Mouse (Mus musculus): ENCODE measurements around the gene Zbtb9. TPM values are rescaled to one million over a fixed set of nuclear protein-coding genes. Genes with fewer than 3 reads are reported as not detected.

Zbtb9 gene
- polyA plus RNA-seq, 1 experiment from 2014 or later: 9.1 TPM

DNA sequence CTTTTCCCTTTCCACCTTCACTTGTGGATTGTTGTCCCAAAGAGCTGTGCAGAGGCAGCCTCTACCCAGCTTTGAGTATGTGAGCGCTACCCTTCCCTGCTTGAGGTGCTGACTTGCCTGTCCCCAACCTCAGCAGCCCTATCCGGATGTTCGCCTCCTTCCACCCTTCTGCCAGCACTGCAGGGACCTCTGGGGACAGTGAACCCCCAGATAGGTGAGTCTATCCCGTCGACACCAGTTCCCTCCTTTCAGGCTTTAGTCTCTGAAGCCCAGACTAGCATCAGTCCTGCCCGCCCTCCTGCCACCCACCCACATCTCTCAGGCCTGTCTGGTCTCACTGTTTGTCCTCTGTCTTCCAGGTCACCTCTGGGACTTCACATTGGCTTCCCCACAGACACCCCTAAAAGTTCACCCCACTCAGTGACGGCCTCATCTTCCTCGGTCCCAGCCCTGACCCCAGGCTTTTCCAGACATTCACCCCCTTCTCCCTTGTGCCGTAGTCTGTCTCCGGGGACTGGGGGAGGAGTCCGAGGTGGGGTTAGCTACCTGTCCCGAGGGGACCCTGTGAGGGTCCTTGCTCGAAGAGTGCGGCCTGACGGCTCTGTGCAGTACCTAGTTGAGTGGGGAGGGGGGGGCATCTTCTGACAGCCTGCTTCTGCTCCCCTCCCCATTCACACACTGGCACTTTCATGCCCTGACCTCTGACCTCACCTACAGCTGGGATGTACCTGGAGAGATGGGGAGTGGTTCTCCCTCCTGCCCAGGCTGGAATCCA lies 35.9 kb upstream of the Zbtb9 start:
- Histone ChIP-seq H3K27ac (replicated peaks; ENCODE audit: low read depth, low read length) (no peak overlapping the region; the same call in 1 of the 2 replicates), H3K9me3 (ENCODE audit: control insufficient read depth, low read length) (no peaks in the 10 kb centered on the region), H3K9ac (ENCODE audit: low read depth, low read length) (no peak overlapping the region), H3K27me3 (replicated peaks; ENCODE audit: control insufficient read depth, insufficient read depth, low read length) (no peaks in the 10 kb centered on the region), H3K4me1 (ENCODE audit: control insufficient read depth, insufficient read depth, low read length) (peaks cover 9% of the 10 kb centered on the region), H3K36me3 (ENCODE audit: control insufficient read depth, insufficient read depth, low read length) (peaks cover 32% of the 10 kb centered on the region), H3K4me3 (ENCODE audit: low read depth, low read length) (no peak overlapping the region), H3K4me2 (ENCODE audit: low read depth, low read length) (no peak overlapping the region)
- 86% methylated on average over 15 of the region's 15 CpGs for WGBS
- no peak for ATAC-seq (ENCODE audit: low read depth)
- no peak for DNase-seq (ENCODE audit: low spot score)

DNA sequence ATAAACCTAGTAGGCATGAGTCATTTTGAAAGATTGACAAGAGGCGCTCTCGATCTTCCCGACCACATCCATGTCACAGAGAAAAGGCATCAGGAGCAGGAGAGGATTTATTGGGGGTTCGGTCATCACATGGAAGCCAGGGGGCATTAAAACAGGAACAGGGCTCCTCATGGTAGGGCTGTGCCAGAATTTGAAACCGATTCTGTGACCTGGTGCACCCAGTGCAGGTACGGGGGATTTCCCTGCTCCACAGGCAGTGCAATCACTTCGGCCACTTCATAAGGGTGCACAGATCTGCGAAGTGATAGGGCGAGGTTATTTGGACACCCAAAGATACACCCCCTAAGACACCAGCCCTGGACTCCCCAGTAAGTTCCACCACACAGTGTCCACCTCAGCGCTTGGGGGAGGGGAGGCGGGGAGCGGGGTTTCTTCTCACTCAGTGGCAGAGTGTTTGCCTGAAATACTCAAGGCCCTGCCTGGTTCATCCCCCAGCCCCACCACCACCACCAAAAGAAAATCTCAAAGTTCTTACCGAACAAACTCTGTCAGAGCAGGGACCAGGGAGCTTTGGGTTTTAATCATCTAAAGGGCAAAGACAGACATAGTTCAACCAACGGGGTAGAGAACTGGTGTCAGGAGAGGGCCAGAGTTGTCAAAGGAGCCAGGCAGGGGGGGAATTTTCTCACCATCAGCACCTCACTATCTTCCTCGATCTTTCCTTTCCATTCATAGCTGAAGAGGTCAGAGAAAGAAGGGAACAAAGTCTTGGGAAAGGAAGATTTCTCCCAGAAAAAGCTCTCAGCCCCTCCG lies 34.9 kb upstream of the Zbtb9 start:
- no peaks in the 10 kb centered on the region for H3K27me3 ChIP-seq (replicated peaks; ENCODE audit: control insufficient read depth, insufficient read depth, low read length)
- peak overlapping the region; percentile 98 for H3K4me2 ChIP-seq (ENCODE audit: low read depth, low read length)
- peak overlapping the region; percentile 71 for H3K9ac ChIP-seq (ENCODE audit: low read depth, low read length)
- H3K4me3 ChIP-seq (ENCODE audit: low read depth, low read length): peak overlapping the region; percentile 74
- WGBS: 52% methylated on average over 16 of the region's 16 CpGs
- no peak for ATAC-seq (ENCODE audit: low read depth)
- H3K27ac ChIP-seq (replicated peaks; ENCODE audit: low read depth, low read length): peak overlapping the region; percentile 81; the same call in 1 of the 2 replicates
- H3K9me3 ChIP-seq (ENCODE audit: control insufficient read depth, low read length): no peaks in the 10 kb centered on the region
- DNase-seq (ENCODE audit: low spot score): no peak
- peaks cover 17% of the 10 kb centered on the region for H3K4me1 ChIP-seq (ENCODE audit: control insufficient read depth, insufficient read depth, low read length)
- H3K36me3 ChIP-seq (ENCODE audit: control insufficient read depth, insufficient read depth, low read length): peaks cover 32% of the 10 kb centered on the region

DNA sequence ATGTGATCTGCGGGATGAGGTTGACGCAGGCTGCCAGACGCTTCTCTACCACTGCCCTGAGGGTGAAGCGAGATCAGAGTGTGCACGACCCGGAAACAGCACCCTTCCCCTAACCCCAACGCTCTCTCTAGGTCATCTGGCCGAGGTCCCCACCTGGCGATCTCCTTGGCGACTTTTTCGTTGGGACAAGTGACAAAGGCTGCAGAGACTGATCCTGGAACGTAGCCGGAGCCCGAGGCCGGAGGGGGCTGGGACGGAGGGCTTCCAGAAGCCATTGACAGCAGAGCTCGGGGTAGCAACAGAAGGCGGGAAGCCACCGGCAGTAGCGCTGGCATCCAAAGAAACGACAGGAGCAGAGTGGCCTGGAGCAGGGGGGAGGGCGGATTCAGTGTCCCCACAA lies 34.2 kb upstream of the Zbtb9 start:
- ATAC-seq (ENCODE audit: low read depth): no peak
- peaks cover 32% of the 10 kb centered on the region for H3K36me3 ChIP-seq (ENCODE audit: control insufficient read depth, insufficient read depth, low read length)
- H3K4me3 ChIP-seq (ENCODE audit: low read depth, low read length): peak overlapping the region; percentile 74
- H3K4me2 ChIP-seq (ENCODE audit: low read depth, low read length): peak overlapping the region; percentile 98
- peak overlapping the region; percentile 81 for H3K27ac ChIP-seq (replicated peaks; ENCODE audit: low read depth, low read length)
- H3K27me3 ChIP-seq (replicated peaks; ENCODE audit: control insufficient read depth, insufficient read depth, low read length): no peaks in the 10 kb centered on the region
- peaks cover 17% of the 10 kb centered on the region for H3K4me1 ChIP-seq (ENCODE audit: control insufficient read depth, insufficient read depth, low read length)
- WGBS: under 1% methylated on average over 22 of the region's 22 CpGs
- no peak for DNase-seq (ENCODE audit: low spot score)
- no peaks in the 10 kb centered on the region for H3K9me3 ChIP-seq (ENCODE audit: control insufficient read depth, low read length)
- H3K9ac ChIP-seq (ENCODE audit: low read depth, low read length): peak overlapping the region; percentile 71

DNA sequence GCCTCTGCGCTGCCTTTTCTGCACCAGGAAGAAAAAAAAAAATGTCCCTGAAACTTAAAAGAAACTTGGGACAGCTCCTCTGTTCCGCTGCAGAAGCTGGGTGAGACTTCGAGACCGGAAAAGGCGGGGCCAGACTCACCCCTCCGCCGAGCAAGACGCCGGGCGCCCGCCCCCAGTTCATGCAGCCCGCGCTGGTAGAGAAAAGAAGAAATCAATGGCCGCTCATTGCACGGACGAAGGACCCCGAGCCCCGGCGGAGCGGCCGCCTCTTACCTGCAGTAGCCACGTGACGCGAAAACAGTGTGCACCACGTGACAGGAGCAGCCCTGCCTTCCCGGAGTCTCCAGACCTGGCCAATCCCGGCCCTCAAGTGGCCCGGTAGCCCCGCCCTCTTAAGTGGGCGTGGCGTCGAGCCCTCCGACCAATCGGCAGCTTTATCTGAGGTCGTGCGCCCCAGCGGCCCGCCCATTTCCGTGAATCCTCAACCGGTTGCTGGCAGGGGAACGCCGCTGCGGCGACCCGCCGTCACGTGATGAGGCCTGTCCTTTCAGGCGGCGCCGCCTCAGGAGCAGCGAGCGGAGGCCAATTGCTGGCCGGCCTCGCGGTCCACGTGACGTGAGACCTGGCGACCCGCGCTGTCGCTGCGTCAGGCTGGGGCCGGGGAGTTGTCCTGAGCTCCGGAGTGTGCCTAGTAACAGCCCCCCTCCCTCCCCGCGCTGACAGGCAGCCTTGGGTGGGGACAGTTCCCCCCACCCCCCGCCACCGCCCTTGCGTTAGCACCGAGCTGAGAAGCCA lies 33.6 kb upstream of the Zbtb9 start, which contains the start of gene Cuta:
Gene Cuta, minus strand, starts transcription at position 392 of the 795 bp plus-strand sequence.
- Histone ChIP-seq H3K4me2 (ENCODE audit: low read depth, low read length) (peak within 1 kb of the TSS; percentile 98), H3K36me3 (ENCODE audit: control insufficient read depth, insufficient read depth, low read length) (peaks cover 32% of the 10 kb centered on the region), H3K9ac (ENCODE audit: low read depth, low read length) (peak within 1 kb of the TSS; percentile 72), H3K27ac (replicated peaks; ENCODE audit: low read depth, low read length) (peak within 1 kb of the TSS; percentile 92), H3K4me3 (ENCODE audit: low read depth, low read length) (peak within 1 kb of the TSS; percentile 74), H3K4me1 (ENCODE audit: control insufficient read depth, insufficient read depth, low read length) (peaks cover 17% of the 10 kb centered on the region), H3K27me3 (replicated peaks; ENCODE audit: control insufficient read depth, insufficient read depth, low read length) (no peaks in the 10 kb centered on the region), H3K9me3 (ENCODE audit: control insufficient read depth, low read length) (no peaks in the 10 kb centered on the region)
- DNase-seq (ENCODE audit: low spot score) (peak; percentile 100), ATAC-seq (ENCODE audit: low read depth) (peak; percentile 96)
- WGBS: 0% methylated on average over 38 of the region's 70 CpGs

DNA sequence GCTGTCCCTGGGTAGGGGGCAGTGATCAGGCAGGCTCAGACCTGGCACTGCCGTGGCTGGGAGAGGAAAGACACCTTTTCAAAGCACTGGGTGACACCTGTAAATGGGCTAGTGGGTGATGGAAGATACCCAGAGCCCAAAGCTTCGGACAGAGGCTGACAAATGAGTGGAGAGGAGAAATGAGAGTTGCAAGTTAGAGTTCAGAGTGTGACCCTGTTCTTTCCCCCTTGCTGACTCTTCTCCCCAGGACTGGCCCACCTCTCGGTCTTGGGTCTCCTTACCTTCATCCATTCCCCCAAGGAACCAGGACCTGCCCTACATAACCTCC lies 33.0 kb upstream of the Zbtb9 start:
- Histone ChIP-seq H3K9ac (ENCODE audit: low read depth, low read length) (peak overlapping the region; percentile 72), H3K4me2 (ENCODE audit: low read depth, low read length) (peak overlapping the region; percentile 98), H3K4me1 (ENCODE audit: control insufficient read depth, insufficient read depth, low read length) (peaks cover 17% of the 10 kb centered on the region), H3K4me3 (ENCODE audit: low read depth, low read length) (peak overlapping the region; percentile 74), H3K27me3 (replicated peaks; ENCODE audit: control insufficient read depth, insufficient read depth, low read length) (no peaks in the 10 kb centered on the region), H3K36me3 (ENCODE audit: control insufficient read depth, insufficient read depth, low read length) (peaks cover 26% of the 10 kb centered on the region), H3K9me3 (ENCODE audit: control insufficient read depth, low read length) (no peaks in the 10 kb centered on the region), H3K27ac (replicated peaks; ENCODE audit: low read depth, low read length) (peak overlapping the region; percentile 92)
- WGBS: 16% methylated on average over 3 of the region's 3 CpGs
- ATAC-seq (ENCODE audit: low read depth) (no peak), DNase-seq (ENCODE audit: low spot score) (no peak)

DNA sequence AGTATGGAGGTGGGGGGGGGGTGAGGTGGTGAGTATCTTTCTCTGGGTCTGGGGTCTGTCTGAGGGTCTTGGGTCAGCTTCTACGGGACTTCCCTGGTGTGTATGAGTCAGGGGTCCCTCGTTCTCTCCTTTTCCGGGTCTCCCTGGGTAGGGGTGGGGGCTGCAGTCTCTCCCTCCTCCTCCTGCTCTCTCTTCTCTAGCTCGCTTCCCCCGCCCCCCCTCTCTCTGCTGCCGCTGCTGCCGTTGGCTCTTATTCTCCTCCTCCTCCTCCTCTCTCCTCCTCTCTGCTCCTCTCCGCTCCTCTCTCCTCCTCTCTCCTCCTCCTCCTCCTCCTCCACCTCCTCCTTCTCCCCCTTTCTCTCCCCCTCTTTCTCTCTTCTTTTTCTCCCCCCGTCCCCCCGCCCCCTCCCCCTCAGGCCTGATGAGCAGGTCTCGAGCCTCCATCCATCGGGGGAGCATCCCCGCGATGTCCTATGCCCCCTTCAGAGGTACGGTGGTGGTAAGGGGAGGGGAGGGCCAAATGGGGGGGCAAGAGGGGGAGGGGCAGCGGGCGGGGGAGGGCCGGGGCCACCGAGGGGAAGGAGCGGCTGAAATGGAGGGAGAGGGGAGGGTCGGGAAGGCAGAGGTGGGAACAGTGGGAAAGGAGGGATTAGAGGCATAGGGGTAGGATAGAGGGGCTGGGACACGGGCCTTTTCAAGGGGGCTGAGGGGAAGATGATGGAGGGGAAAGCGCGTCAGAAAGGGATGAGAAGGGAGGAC lies 31.8 kb upstream of the Zbtb9 start, which contains the start of gene Syngap1:
Gene Syngap1, plus strand, starts transcription at position 223 of the 759 bp plus-strand sequence.
- DNase-seq (ENCODE audit: low spot score) (peak; percentile 87), ATAC-seq (ENCODE audit: low read depth) (peak; percentile 3; the same call in 1 of the 2 replicates)
- Histone ChIP-seq H3K4me1 (ENCODE audit: control insufficient read depth, insufficient read depth, low read length) (peaks cover 29% of the 10 kb centered on the region), H3K9ac (ENCODE audit: low read depth, low read length) (peak within 1 kb of the TSS; percentile 72), H3K27ac (replicated peaks; ENCODE audit: low read depth, low read length) (peak within 1 kb of the TSS; percentile 92), H3K27me3 (replicated peaks; ENCODE audit: control insufficient read depth, insufficient read depth, low read length) (no peaks in the 10 kb centered on the region), H3K4me2 (ENCODE audit: low read depth, low read length) (peak within 1 kb of the TSS; percentile 98), H3K9me3 (ENCODE audit: control insufficient read depth, low read length) (no peaks in the 10 kb centered on the region), H3K36me3 (ENCODE audit: control insufficient read depth, insufficient read depth, low read length) (peaks cover 14% of the 10 kb centered on the region; the same call in 1 of the 2 replicates), H3K4me3 (ENCODE audit: low read depth, low read length) (peak within 1 kb of the TSS; percentile 74)
- 2% methylated on average over 22 of the region's 24 CpGs for WGBS

DNA sequence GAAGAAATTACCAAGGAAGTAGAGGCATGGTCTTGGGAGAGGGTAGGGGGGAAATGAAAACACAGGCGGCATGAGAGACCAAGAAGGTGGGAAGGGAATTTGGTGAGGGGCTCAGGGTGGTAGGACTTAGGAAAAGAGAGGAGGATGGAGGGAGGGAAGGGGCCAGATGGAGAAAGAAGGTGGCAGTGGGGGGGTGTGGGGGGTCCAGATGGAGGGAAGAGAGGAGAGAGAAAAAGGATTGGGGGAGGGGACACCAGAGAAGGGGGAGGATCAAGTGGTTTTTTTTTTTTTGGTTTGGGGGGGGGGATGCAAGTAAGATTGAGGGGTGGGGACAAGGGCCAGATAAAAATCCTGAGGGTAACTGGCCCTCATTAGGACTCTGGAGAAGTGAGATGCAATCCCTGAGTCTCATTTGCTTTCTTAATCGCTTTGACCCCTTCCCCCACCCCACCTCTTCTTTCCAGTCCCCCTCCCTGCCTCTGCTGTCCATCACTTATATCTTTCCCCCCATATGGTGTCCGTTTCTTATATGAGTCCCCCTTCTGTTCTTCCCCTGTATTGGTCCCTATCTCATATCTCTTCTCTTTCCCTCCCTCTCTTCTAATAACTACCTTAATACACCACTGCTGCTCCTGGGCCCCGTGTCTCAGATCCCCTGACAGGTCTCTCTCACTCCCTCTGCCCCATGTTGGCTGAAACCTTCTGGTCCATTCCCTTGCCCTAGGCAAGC lies 31.0 kb upstream of the Zbtb9 start:
- no peak for ATAC-seq (ENCODE audit: low read depth)
- Histone ChIP-seq H3K4me1 (ENCODE audit: control insufficient read depth, insufficient read depth, low read length) (peaks cover 31% of the 10 kb centered on the region), H3K4me2 (ENCODE audit: low read depth, low read length) (peak overlapping the region; percentile 98), H3K36me3 (ENCODE audit: control insufficient read depth, insufficient read depth, low read length) (peaks cover 6% of the 10 kb centered on the region; the same call in 1 of the 2 replicates), H3K27ac (replicated peaks; ENCODE audit: low read depth, low read length) (peak overlapping the region; percentile 92), H3K4me3 (ENCODE audit: low read depth, low read length) (peak overlapping the region; percentile 74), H3K9ac (ENCODE audit: low read depth, low read length) (peak overlapping the region; percentile 71), H3K27me3 (replicated peaks; ENCODE audit: control insufficient read depth, insufficient read depth, low read length) (no peaks in the 10 kb centered on the region), H3K9me3 (ENCODE audit: control insufficient read depth, low read length) (no peaks in the 10 kb centered on the region)
- no peak for DNase-seq (ENCODE audit: low spot score)
- WGBS: 11% methylated on average over 4 of the region's 4 CpGs

Data from embryonic facial prominence, embryonic 14.5 days (tissue).